Mouse (Mus musculus) lung, postnatal 25 days (tissue): Measurements from ENCODE around the gene Strip2.
A peak's percentile ranks its signal among the peaks of the same experiment; 100 is the strongest.

Source experiments
- DNase-seq: peaks from one replicate; pipeline ENCODE4 v3.0.0; 2022; ENCODE audit warnings: low spot score

Strip2 gene

DNA sequence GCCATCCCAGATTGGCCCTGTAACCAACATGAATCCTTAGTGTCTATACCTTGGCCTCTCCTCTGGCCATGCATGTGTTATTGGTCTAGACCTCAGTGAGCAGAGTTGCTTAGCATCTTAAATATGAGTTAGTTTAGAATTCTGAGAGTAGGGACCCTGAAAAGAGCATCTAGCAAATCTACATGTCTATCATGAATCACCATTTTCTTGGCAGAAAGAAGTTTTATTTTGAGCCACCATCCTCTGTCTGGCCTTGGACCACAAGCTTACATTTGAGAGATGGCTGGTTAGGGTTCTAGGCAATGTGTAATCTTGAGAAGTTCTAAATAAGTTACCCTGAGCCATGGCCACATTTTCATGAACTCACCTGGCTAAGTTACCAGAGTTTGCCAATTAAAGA lies 13.3 kb downstream of the Strip2 start:
- DNase-seq = no peak

DNA sequence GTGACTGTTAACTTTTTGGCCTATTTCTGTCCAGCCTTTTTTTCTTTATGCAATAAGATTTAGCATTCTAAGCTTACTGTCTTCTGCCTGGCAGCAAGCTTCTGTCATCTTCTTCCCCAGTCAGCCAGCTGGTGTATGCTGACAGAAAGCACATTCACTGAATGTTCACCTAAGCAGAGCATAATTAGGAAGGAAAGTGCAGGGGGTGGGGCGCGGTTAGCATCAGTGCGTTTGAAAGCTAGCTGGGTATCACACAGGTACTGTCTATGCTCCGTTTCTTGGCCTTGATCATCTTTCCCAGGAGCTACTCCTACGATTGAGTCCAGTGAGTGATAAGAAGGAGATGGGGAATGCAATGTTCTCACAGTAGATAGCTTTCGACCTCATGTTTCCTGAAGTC lies 13.9 kb downstream of the Strip2 start:
- DNase-seq = no peak

DNA sequence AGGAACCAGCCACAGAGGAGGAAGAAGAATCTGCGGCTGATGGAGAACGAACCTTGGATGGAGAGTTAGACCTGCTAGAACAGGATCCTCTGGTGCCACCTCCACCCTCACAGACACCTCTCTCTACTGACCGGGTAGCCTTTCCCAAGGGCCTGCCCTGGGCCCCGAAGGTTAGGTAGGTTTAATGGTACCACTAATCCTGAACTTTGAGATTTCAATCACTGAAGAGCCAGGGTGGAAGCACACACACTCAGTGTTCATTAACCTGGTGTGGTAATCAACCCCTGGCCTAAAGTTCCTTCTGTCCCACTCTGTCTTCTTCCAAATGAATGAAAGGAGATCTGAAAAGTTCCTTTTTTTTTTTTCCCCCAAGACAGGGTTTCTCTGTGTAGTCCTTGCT lies 14.4 kb downstream of the Strip2 start:
- no peak for DNase-seq

DNA sequence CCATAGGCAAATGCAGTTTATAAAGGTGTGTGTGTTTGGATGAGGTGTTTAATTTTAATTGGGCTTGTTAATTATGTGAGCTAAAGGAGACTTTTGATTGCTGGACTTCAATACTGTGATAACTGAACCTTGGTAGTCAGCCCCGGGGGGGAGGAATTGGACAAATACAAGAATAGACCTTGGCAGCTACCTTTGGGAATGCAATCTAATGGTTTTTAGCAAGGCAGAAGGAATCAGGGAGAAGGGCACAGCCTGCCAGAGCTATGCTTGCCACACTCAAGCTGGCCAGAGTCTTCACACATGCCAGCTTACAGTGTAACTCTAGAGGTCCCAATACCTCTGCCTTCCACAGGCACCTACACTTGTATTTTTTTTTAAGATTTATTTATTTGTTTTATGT lies 18.9 kb downstream of the Strip2 start:
- no peak for DNase-seq

DNA sequence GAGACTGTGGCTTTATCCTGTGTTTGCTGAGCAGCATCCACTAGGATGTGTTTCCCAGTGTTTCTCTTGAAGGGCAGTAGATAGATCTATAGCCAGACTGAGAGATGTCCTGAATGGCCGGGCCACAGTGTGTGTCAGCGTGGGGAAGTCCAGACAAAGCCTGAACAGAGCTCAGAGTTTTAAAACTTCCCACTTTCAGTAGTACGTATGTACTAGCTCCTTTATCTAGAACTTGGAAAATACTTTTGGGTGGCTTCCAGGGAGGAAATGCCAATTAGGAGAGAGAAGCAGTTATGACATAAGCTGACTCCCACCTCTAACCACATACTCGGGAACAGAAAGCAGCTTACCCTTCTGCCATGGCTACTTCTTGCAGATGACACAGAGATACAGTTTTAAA lies 23.6 kb downstream of the Strip2 start:
- DNase-seq = peak; percentile 32

DNA sequence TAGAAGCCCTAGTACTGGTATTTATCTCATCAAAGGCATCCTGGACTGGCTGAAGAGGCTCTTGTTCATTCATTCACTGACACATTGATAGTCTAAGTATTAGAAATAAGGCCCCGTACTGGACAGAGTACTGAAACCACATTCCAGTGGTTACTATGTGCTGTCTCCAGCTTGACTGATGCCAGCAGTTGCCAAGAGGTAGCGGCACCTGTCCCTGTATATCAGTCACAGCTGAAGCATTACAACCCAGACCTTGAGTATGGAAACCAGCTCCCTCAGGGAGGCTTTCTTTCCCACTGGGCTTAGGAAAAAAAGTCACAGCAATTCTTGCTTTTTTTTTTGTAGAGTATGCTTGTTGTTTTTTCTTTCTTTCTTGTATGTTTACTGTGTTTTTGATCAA lies 24.2 kb downstream of the Strip2 start:
- DNase-seq = no peak

DNA sequence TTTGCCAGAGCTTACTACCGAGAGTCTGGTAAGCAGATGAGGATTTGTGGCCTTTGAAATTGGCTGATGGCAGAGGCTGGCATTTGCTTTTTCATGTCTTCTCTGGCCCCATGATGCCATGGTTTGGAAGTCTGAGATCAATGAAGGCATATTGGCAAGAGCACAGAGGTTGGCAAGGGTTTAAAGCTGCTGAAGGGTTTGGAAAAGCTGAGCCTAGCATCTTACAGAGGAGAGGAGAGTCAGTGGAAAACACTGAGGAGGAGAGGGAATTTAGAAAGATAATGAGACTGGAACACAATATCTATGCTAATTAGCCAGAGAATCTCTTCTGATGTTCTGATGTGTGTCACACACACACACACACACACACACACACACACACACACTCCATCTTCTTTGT lies 27.7 kb downstream of the Strip2 start:
- no peak for DNase-seq

DNA sequence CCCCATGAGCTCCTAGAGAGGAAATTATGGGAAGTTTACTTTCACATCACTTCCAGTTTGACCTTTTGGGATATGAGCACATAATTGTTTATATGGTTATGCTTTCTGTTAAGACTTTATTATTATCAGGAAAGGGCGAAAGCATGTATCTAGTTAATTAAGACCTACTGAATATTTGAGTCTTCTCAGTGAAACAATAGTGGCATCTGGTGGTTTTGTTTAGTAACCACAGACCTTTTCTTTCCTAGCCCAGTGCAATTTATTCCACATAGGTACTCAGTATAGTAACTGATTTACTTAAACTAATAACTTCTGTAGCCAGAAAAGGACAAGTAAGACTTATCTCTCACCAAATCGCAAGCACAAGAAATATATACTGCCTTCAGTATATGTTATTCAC lies 29.8 kb downstream of the Strip2 start:
- peak; percentile 7 for DNase-seq

DNA sequence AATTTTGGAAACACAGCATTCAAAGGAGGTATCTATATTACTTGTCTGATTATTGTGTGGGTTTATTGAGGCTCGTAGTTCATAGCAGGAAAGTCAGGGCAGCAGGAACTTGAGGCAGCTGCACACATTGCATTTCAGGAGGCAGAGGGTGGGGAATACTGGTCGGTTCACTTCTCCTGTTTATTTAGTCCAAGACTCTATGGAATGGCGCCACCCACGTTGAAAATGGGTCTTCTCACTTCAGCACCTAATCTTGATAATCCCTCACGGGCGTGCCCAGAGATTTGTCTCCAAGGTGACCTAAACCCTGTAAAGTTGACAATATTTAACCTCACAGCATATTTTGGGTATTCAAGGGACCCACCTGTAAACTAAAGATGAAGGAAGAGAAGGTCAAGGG lies 31.0 kb downstream of the Strip2 start:
- no peak for DNase-seq

DNA sequence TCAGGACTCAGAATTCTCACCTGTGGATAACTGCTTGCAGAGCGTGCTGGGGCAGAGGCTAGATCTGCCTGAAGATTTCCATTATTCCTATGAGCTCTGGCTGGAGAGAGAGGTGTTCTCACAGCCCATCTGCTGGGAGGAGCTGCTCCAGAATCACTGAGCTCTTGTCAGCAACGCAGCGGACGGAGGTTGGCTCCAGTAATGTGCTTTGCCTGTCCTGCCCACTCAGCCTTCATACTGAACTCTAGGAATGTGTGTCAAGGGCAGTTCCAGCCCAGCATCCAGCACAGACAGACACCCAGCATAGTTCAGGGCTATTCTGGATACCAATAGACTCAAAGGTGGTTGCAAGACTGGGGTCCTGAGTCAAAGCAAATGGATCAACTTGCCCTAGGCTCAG lies 39.9 kb downstream of the Strip2 start:
- no peak for DNase-seq

DNA sequence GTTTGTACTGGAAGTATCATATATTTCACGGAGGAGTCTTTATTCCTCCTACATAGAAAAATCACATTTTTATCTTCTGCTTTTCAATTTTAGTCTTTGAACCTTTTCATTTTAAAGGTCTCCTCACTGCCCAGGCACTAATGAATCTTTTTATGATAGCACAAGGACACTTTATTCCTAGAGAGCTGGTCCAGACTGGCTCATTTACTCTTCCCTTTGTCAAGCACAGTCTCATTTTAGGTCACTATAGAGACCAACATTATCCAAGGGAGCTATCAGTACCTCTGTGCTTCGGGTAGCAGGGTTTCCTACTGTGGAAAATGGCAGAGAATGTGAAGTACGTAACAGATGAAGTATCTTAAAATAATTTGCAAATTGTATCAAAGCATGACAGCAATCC lies 41.9 kb downstream of the Strip2 start:
- DNase-seq = no peak

DNA sequence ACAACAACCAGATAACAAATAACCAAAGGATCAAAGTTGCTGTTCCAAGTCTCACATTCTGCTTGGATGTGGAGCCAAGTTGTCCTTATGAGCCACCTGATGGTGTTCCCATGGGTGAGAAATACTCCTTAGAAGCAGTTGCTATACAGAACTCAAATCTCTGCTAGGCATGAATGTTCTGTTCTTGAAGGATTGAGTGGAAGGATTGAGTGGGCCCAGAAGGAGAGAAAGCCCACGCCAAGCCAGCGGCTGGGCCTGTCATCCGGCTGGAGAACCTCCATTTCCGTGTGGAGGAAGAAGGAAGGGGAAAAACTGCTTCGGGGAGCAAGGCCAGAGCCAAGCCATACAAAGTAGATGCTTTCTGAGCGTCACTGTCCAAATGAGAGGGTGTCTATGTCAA lies 44.3 kb downstream of the Strip2 start:
- no peak for DNase-seq

DNA sequence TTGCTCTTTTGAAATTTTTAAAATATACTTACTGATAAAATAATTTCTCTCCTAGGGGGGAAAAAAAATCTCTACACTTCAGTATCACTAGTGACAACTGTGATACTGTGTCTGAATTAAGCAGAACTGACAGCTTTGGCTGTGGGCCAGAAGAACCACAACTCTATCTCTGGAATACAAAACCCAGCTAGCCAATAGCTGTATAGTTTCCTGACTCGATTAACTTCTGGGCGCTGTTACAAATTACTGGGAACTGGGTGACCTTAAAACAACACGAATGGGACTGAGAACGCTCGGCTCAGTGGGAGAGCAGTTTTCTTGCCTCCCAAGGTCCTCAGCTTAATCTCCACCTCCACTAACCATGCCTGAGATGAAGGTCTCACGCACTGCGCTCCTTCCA lies 51.1 kb downstream of the Strip2 start:
- no peak for DNase-seq

DNA sequence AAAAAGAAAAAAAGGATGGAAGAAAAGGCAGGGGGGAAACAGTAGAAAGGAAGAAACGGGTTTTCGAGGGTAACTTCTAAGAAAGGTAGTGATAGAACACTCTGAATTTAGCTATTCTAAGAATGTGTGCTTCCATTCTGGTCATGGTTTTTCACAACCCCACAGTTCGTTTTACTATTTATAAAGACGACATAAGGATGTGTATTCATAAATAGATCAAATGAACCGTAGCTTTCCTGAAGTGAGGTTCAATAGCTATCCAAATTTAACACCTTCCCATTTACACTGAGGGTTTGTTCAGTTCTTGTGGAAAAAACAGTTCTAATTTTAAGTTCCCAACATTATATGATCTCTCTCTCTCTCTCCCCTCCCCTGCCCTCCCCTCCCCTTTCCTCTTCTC lies 56.5 kb downstream of the Strip2 start:
- DNase-seq = no peak

DNA sequence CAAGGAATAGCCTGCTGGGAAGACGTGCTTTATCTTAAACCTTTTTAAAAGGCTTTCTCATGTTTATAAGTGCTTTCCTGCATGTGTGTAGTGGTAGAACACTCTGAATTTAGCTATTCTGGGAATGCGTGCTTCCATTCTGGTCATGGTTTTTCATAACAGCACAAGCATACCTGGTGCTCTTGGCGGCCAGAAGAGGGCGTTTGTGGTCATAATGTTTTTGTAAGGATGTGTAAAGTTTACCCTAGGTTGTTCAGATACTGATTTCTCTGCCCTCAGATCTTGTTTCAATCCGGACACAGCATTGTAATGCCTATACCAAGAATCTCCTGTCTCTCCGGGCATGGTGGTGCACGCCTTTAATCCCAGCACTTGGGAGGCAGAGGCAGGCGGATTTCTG lies 58.0 kb downstream of the Strip2 start:
- DNase-seq = no peak

DNA sequence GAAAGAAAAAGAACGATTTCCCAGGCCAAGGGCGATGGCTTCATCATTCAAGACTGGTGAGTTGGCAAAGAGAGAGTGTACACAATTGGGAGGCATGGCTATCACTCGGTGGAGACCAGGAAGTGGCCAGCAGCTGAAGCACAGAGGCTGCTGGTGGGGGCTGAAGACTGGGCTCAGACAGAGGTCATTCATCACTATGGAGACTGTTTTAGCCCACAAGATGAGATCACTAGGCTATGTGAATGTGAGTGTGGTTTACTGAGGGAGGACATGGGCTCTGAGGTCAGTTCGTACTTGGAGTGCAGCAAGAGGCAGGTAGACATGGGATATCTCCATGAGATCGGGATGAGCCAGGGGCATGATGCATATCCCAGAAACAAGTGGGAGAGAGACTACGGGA lies 63.6 kb downstream of the Strip2 start:
- no peak for DNase-seq

DNA sequence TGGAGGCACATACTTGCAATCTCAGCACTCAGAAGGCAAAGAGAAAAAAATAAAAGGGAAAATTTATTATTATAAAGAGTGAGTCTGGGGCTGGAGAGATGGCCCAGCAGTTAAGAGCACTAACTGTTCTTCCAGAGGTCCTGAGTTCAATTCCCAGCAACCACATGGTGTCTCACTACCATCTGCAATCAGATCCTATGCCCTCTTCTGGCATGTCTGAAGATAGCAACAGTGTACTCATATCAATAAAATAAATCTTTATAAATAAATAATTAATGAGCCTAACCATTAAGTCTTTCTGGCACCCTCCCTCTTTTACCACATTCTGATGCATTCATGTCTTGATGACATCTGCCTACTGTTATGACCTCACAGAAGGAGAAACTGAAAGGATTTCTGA lies 65.0 kb downstream of the Strip2 start:
- no peak for DNase-seq

DNA sequence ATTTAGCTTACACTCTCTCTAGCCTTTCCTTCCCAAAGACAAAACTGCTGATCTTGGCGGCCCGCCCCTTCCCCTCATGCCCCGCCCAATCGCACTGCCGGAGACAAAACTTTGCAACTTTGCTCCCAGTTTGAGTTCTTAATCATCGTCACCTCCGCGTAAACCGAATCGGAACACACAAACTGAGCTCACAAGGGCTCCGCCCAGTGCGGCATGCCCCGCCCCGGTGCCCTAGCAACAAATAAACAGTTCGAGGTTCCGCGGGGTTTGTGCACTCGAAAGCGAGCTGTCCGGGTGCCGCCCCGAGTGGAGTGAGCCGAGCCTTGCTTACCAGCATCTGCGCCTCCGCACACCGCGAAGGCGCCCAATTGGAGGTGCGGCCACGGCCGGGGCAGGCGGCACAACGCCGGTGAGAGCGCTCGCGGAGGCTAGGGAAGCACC lies 68.3 kb downstream of the Strip2 start:
- DNase-seq = peak; percentile 95

DNA sequence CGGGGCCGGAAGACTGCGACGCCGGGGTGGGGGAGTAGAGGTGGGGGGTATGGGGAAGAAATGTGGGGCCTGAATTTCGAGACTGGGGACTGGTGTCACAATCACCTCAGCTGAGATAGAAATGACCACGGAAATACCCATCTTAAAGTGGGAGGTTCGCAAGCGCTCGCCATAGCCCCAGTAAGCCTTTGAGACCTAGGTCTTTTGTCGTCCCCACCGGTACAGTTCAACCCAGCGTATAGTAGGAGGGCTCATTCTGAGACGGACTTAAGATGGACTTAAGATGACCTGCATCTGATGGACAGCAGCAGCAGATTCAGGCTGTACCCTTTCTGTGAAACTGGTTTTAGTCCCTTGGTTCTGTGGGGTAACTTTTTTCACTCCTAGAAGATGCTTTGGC lies 68.7 kb downstream of the Strip2 start:
- no peak for DNase-seq

DNA sequence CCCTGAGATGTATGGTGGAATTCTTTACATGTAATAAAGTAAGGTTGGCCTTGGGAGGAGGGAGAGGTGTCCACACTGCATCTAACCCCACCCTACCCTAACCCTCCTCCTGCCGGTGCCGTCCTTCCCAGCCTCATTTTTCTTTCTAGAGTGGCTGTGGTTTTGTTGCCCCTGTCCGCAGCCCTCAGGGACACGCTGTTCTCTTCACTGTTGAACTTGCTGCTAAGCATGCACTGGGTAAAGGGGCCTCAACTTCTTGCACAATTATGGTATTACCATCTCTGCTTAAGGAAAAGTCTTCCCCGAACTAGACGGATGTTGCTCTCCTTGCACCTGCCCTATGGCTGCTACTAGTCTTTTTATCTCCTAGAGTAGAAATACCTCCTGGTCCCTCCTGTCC lies 69.2 kb downstream of the Strip2 start:
- DNase-seq = peak; percentile 37

DNA sequence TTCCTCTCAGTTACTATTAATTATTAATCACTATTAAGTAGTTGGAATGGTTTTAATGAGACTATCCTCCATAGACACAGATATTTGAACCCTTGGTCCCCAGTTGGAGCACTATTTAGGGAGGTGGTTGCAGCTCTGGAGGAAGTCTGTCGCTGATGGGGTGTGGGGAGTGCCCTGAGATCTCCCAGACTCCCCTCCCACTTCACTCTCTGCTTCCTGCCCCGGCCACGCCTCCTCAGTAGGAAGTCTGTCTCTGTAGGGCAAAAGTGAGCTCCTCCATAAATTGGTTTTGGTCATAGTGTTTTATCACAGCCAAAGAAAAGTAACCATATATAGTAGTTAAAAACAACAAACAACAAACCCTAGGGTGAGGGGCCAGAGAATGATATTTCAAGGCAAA lies 70.4 kb downstream of the Strip2 start:
- peak; percentile 48 for DNase-seq

DNA sequence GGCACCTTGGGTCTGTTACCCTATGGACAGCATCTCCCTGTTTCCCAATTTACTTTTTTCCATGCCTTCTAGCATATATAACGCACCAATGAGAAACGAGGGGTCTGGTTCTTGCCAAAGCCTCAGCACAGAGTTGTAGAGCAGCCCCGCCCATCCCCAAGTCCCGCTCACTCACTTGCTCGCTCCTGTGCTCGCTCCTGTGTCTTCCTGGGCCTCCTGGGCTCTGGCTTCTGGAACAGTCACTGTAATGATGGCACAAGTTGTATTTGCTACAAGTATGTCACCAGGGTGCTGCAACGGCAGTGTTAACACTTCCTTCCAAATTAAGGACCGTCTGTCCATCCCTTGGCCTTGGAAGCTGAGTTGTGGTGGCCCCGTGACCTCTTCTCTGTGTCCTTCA lies 81.3 kb downstream of the Strip2 start:
- DNase-seq = no peak

DNA sequence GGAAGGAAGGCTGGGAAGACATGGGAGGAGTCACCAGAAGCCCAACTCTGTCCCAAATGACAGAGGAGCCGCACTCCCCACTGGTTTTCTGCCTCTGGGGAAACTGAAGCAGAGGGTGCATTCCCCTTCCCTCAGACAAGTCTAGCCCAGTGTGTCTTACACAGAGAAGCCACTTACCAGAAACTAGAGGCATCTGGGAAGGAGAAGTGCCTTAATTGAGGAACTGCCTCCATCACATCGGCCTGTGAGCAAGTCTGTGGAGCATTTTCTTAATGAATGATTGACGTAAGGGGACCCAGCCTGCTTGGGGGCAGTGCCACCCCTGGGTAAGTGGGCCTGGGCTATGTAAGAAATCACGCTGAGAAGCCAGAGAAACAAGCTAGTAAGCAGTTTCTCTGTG lies 82.0 kb downstream of the Strip2 start:
- DNase-seq = no peak

DNA sequence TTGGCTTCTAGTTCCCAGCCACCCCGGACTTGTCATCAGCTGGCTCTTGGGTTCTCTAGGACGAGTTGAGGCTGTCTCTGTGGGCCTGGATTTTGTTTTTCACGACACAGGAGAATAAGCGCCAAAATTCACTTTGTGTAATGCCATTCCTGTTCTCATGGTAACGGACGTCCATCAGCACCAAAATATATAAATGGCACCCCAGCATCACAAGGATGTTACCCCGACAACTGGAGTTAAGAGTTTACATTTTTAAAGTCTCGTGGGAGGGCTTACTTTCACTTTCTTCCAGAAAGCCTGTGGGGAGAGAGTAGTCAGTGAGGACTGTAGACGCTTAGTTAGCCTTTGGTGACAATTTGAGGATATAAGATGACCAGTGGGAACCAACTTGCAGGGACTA lies 85.8 kb downstream of the Strip2 start:
- DNase-seq = no peak

DNA sequence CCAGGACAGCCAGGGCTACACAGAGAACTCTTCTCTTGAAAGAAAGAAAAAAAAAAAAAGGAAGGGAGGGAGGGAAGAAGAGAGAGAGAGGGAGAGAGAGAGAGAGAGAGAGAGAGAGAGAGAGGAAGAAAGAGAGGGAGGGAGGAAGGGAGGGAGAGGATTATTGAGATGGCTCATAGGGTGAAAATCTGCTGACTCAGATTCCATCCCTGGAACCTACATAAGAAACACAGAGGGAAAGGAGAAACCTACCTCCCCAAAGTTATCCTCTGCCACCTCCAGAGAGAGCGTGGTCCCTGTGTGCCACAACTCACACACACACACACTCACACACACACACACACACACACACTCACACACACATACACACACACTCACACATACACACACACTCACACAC lies 89.0 kb downstream of the Strip2 start:
- no peak for DNase-seq
